Mouse (Mus musculus): ENCODE results near the gene Gm11549.
A peak's percentile ranks its signal among the peaks of the same experiment; 100 is the strongest.

Gene Gm11549

DNA sequence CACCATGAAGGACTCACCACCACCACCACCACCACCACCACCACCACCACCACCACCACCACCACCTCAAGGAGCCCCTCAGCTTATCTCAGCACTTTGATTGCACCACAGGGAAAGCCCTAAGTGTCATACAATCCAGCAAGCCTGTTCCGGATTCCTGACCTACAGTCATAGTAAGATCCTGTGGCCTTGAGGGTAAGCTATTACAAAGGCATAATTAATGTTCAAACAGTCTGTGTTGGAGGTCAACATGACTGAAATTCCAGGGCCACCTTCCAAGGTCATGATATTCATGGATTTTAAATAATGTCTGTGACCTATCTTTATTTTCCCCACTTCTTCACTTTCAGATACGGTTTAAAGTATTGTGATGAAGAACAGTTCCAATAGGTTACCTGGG lies 41.1 kb downstream of the Gm11549 start:
- no peak for DNase-seq (ENCODE audit: low read depth, low spot score)
- H3K27me3 ChIP-seq (ENCODE audit: control insufficient read depth, insufficient read depth, low read length, poor library complexity, severe bottlenecking) = no peaks in the 10 kb centered on the region; the same call in 1 of the 2 replicates
- H3K36me3 ChIP-seq (ENCODE audit: control insufficient read depth, insufficient read depth, low read length, poor library complexity, severe bottlenecking) = no peaks in the 10 kb centered on the region

DNA sequence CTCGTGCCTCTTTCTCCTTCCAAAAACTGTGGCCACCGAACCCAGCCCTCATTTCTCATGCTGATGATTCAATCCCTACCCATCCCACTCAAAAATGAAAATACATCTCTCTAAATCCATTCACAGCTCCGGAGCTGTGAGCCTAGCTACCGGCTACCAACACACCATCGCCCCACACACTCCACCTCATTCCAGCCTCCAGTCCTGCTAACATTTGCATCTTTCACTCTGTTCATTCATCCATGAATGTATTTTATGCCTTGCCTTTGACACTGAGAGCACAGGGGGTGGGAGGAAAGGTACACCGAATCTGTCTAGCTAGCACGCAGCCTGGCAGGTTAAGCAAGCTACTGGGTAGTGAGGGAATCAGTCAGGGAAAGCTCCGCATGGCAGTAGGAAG lies 42.8 kb downstream of the Gm11549 start:
- DNase-seq (ENCODE audit: low read depth, low spot score) = no peak
- H3K36me3 ChIP-seq (ENCODE audit: control insufficient read depth, insufficient read depth, low read length, poor library complexity, severe bottlenecking) = no peaks in the 10 kb centered on the region
- H3K27me3 ChIP-seq (ENCODE audit: control insufficient read depth, insufficient read depth, low read length, poor library complexity, severe bottlenecking) = no peaks in the 10 kb centered on the region; the same call in 1 of the 2 replicates

GRCm38 (mm10) chr3:36476261-36477155 lies 45.1 kb downstream of the Gm11549 start:
- Histone ChIP-seq H3K27me3 (ENCODE audit: control insufficient read depth, insufficient read depth, low read length, poor library complexity, severe bottlenecking) (no peaks in the 10 kb centered on the region), H3K36me3 (ENCODE audit: control insufficient read depth, insufficient read depth, low read length, poor library complexity, severe bottlenecking) (no peaks in the 10 kb centered on the region)
- DNase-seq (ENCODE audit: low read depth, low spot score) = no peak

DNA sequence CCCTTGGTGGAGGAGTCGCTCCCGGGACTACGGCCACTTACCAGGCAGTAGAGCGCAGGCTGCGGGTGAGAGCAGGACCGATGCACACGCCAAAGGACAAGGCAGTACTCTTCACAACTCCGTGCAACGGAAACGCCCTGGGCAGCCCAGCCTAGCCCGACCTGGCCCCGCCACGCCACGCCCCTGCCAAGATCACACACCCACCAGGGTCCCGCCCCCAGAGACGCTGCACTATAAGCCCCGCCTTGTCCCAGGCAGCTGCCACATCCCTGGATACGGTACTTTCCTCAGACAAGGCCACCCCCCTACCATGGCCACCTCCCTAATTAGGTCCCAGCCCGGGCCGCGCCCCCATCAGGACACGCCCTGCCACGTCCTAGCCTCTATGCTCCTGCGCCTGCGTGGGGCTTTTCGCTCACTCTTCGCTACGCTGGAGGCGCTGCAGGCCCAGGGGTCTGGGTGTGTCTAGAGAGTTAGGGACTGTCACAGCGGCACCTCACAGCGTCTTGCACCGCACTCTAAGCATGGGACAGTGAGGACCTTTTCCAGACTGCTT lies 46.0 kb downstream of the Gm11549 start, which contains the start of the genes Anxa5 and 1810062G17Rik:
Gene Anxa5 (minus strand): TSS at position 363 of the 556 bp plus-strand sequence.
Gene 1810062G17Rik (plus strand): TSS at position 406 of the 556 bp plus-strand sequence.
- peak; percentile 98 for DNase-seq (ENCODE audit: low read depth, low spot score)
- Histone ChIP-seq H3K27me3 (ENCODE audit: control insufficient read depth, insufficient read depth, low read length, poor library complexity, severe bottlenecking) (no peaks in the 10 kb centered on the region), H3K36me3 (ENCODE audit: control insufficient read depth, insufficient read depth, low read length, poor library complexity, severe bottlenecking) (no peaks in the 10 kb centered on the region)

- Histone ChIP-seq H3K36me3 (ENCODE audit: control insufficient read depth, insufficient read depth, low read length, poor library complexity, severe bottlenecking) (no peaks in the 10 kb centered on the region), H3K27me3 (ENCODE audit: control insufficient read depth, insufficient read depth, low read length, poor library complexity, severe bottlenecking) (no peaks in the 10 kb centered on the region)
- peak; percentile 15 for DNase-seq (ENCODE audit: low read depth, low spot score)
These were observed 46.6 kb downstream of the Gm11549 start for GRCm38 (mm10) chr3:36474938-36475483.

GRCm38 (mm10) chr3:36474421-36474820 lies 47.2 kb downstream of the Gm11549 start:
- no peak for DNase-seq (ENCODE audit: low read depth, low spot score)
- H3K27me3 ChIP-seq (ENCODE audit: control insufficient read depth, insufficient read depth, low read length, poor library complexity, severe bottlenecking) = no peaks in the 10 kb centered on the region
- H3K36me3 ChIP-seq (ENCODE audit: control insufficient read depth, insufficient read depth, low read length, poor library complexity, severe bottlenecking) = no peaks in the 10 kb centered on the region

- no peaks in the 10 kb centered on the region for H3K27me3 ChIP-seq (ENCODE audit: control insufficient read depth, insufficient read depth, low read length, poor library complexity, severe bottlenecking)
- no peak for DNase-seq (ENCODE audit: low read depth, low spot score)
- H3K36me3 ChIP-seq (ENCODE audit: control insufficient read depth, insufficient read depth, low read length, poor library complexity, severe bottlenecking) = no peaks in the 10 kb centered on the region
These were observed 48.4 kb downstream of the Gm11549 start for GRCm38 (mm10) chr3:36473222-36473621.

GRCm38 (mm10) chr3:36471856-36472255 lies 49.8 kb downstream of the Gm11549 start:
- Histone ChIP-seq H3K27me3 (ENCODE audit: control insufficient read depth, insufficient read depth, low read length, poor library complexity, severe bottlenecking) (no peaks in the 10 kb centered on the region), H3K36me3 (ENCODE audit: control insufficient read depth, insufficient read depth, low read length, poor library complexity, severe bottlenecking) (no peaks in the 10 kb centered on the region)
- no peak for DNase-seq (ENCODE audit: low read depth, low spot score)

DNA sequence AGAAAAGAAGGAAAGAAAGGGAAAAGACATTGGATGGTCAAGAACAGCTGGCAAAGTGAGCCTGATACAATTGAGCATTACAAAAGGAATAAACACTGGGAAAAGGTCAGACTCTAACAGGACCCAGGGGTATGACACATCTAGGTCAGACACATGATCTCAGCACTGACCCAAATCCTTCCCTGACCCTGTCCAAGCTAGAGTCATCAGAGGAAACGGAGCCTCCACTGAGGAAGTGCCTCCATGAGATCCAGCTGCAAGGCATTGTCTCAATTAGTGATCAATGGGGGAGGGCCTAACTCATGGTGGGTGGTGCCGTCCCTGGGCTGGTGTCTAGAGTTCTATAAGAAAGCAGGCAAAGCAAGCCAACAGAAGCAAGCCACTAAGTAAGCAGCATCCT lies 52.7 kb downstream of the Gm11549 start:
- no peaks in the 10 kb centered on the region for H3K36me3 ChIP-seq (ENCODE audit: control insufficient read depth, insufficient read depth, low read length, poor library complexity, severe bottlenecking)
- no peak for DNase-seq (ENCODE audit: low read depth, low spot score)
- no peaks in the 10 kb centered on the region for H3K27me3 ChIP-seq (ENCODE audit: control insufficient read depth, insufficient read depth, low read length, poor library complexity, severe bottlenecking)

DNA sequence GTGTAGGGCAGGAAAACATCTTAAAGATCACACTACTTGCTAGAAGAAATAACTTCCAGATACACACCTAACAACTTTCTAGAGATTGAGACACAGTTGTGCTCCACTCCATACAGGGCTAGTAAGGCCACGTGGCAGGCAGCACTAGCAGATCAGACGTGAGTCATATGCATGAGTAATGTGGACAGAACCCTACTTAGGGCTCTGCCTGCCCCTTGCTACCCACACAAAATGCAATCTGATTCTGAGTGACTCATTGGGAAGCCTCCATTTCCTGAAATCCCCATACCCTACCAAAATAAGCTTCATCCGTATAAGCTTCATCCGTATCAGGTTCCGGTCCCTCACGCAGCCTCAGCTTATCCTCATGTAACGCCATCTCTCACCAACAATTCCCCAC lies 54.0 kb downstream of the Gm11549 start:
- H3K36me3 ChIP-seq (ENCODE audit: control insufficient read depth, insufficient read depth, low read length, poor library complexity, severe bottlenecking) = no peaks in the 10 kb centered on the region
- no peak for DNase-seq (ENCODE audit: low read depth, low spot score)

GRCm38 (mm10) chr3:36465538-36465937 lies 56.1 kb downstream of the Gm11549 start:
- Histone ChIP-seq H3K36me3 (ENCODE audit: control insufficient read depth, insufficient read depth, low read length, poor library complexity, severe bottlenecking) (no peaks in the 10 kb centered on the region), H3K27me3 (ENCODE audit: control insufficient read depth, insufficient read depth, low read length, poor library complexity, severe bottlenecking) (no peaks in the 10 kb centered on the region)
- no peak for DNase-seq (ENCODE audit: low read depth, low spot score)

More for the DNA sequence above, 54.0 kb downstream of the Gm11549 start:
- H3K27me3 ChIP-seq (ENCODE audit: control insufficient read depth, insufficient read depth, low read length, poor library complexity, severe bottlenecking) = no peaks in the 10 kb centered on the region

Measured in splenic B cell, adult 2 months (primary cell).